Mouse (Mus musculus): Measurements from ENCODE around the gene Rab3a. TPM values are rescaled to one million over a fixed set of nuclear protein-coding genes. Genes with fewer than 3 reads are reported as not detected.

Gene Rab3a
- total and polyA plus RNA-seq, 3 experiments: 46.5 to 89.1 (median 48.0) TPM

DNA sequence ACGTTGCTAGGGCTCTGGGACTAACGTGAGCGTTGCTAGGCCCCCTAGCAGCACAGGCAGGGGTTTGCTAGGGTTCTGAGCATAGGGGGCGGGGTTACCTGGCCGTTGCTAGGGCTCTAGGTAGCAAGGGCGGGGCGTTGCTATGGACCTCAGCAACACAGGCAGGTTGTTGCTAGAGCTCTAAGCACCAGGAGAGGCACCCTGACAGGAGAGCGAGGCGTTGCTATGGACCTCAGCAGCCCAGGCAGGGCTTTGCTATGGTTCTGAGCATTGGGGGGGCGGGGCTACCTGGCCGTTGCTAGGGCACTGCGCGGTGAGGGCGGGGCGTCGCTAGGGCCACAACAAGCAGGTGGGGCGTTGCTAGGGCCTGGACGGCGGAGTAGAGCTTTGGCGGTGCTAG lies 38.2 kb downstream of the Rab3a start:
- 4% methylated on average over 20 of the region's 20 CpGs for WGBS
- Histone ChIP-seq H3K36me3 (ENCODE audit: control insufficient read depth, insufficient read depth, low read length) (no peaks in the 10 kb centered on the region), H3K27ac (peak overlapping the region; percentile 41; the same call in 1 of the 2 replicates), H3K4me1 (ENCODE audit: control insufficient read depth, insufficient read depth, low read length) (peaks cover 3% of the 10 kb centered on the region), H3K79me2 (replicated peaks; ENCODE audit: control insufficient read depth, insufficient read depth, low read length) (no peaks in the 10 kb centered on the region), H3K4me3 (peak overlapping the region; percentile 92), H3K27me3 (ENCODE audit: control insufficient read depth, insufficient read depth, low read length) (no peaks in the 10 kb centered on the region), H3K9ac (ENCODE audit: low read depth, low read length) (peak overlapping the region; percentile 9; the same call in 1 of the 2 replicates)
- DNase-seq: no peak
- intact Hi-C loops (cut with DNase I): loop anchor here (1.0 kb wide), 1 partner anchor 12 kb away; no protein-coding TSS in a partner anchor
- TF ChIP-seq EP300 (IDR thresholded peaks at IDR 0.05; ENCODE audit: insufficient read depth, low read depth, low read length) (no peak), POLR2A (IDR thresholded peaks at IDR 0.05; ENCODE audit: insufficient read depth, low read depth, low read length) (no peak)

- Histone ChIP-seq H3K79me2 (replicated peaks; ENCODE audit: control insufficient read depth, insufficient read depth, low read length) (no peaks in the 10 kb centered on the region), H3K4me3 (no peak overlapping the region), H3K4me1 (ENCODE audit: control insufficient read depth, insufficient read depth, low read length) (peaks cover 6% of the 10 kb centered on the region), H3K27ac (no peak overlapping the region), H3K27me3 (ENCODE audit: control insufficient read depth, insufficient read depth, low read length) (no peaks in the 10 kb centered on the region), H3K9ac (ENCODE audit: low read depth, low read length) (no peak overlapping the region), H3K36me3 (ENCODE audit: control insufficient read depth, insufficient read depth, low read length) (no peaks in the 10 kb centered on the region)
- 74% methylated on average over 2 of the region's 2 CpGs for WGBS
- DNase-seq: no peak
- TF ChIP-seq EP300 (IDR thresholded peaks at IDR 0.05; ENCODE audit: insufficient read depth, low read depth, low read length): no peak
- TF ChIP-seq POLR2A (IDR thresholded peaks at IDR 0.05; ENCODE audit: insufficient read depth, low read depth, low read length): no peak
- no peak for TF ChIP-seq CTCF (IDR thresholded peaks at IDR 0.05)
- intact Hi-C loops (cut with DNase I): no loop called here
Measured at GRCm38 (mm10) chr8:70794215-70794614, 39.7 kb downstream of the Rab3a start.

- H3K27ac ChIP-seq: no peak overlapping the region
- TF ChIP-seq POLR2A (IDR thresholded peaks at IDR 0.05; ENCODE audit: insufficient read depth, low read depth, low read length) (no peak), EP300 (IDR thresholded peaks at IDR 0.05; ENCODE audit: insufficient read depth, low read depth, low read length) (no peak), CTCF (IDR thresholded peaks at IDR 0.05) (peak; percentile 35)
- DNase-seq: no peak
- H3K4me3 ChIP-seq: no peak overlapping the region
- H3K27me3 ChIP-seq (ENCODE audit: control insufficient read depth, insufficient read depth, low read length): no peaks in the 10 kb centered on the region
- 89% methylated on average over 2 of the region's 2 CpGs for WGBS
- H3K4me1 ChIP-seq (ENCODE audit: control insufficient read depth, insufficient read depth, low read length): peaks cover 6% of the 10 kb centered on the region
- no peaks in the 10 kb centered on the region for H3K79me2 ChIP-seq (replicated peaks; ENCODE audit: control insufficient read depth, insufficient read depth, low read length)
- no peak overlapping the region for H3K9ac ChIP-seq (ENCODE audit: low read depth, low read length)
- no peaks in the 10 kb centered on the region for H3K36me3 ChIP-seq (ENCODE audit: control insufficient read depth, insufficient read depth, low read length)
- intact Hi-C loops (cut with DNase I): no loop called here
Measured at GRCm38 (mm10) chr8:70795370-70795769, 40.9 kb downstream of the Rab3a start.

DNA sequence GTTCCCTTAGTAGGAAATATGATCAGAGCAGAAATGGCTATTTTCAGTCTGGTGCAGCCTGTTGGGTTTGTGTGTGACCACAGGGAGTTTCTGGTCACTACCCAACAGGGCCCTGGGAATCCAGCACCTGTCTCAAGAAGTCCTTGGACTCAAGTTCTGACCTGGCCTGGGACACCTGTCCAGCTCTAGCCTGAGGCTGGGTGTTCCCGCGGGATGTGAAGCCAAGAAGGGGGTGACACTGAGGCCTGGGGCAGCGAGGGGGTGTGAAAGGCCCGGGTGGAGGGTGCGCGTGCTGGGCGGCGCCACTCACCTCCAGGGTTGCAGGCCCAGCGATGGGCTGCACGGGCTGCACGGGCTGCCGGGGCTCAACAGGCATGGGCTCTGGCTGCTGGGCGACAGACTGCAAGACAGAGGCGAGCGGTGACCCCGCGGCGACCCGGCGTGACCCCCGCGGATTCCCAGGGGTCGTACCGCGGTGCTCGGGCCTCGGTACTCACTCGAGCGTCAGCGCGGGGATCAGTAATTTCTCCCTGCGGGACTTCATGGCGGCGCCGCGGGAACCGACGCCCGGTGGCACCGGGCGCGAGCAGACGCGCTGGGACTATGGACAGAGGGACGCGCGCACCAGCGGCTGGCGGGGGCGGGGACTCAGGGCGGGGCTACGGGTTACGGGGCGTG lies 42.1 kb downstream of the Rab3a start:
- Histone ChIP-seq H3K27me3 (ENCODE audit: control insufficient read depth, insufficient read depth, low read length) (no peaks in the 10 kb centered on the region), H3K9ac (ENCODE audit: low read depth, low read length) (peak overlapping the region; percentile 73), H3K79me2 (replicated peaks; ENCODE audit: control insufficient read depth, insufficient read depth, low read length) (no peaks in the 10 kb centered on the region), H3K36me3 (ENCODE audit: control insufficient read depth, insufficient read depth, low read length) (no peaks in the 10 kb centered on the region), H3K4me1 (ENCODE audit: control insufficient read depth, insufficient read depth, low read length) (peaks cover 5% of the 10 kb centered on the region), H3K4me3 (peak overlapping the region; percentile 61), H3K27ac (peak overlapping the region; percentile 39; the same call in 1 of the 2 replicates)
- DNase-seq: no peak
- WGBS: 8% methylated on average over 54 of the region's 54 CpGs
- no peak for TF ChIP-seq EP300 (IDR thresholded peaks at IDR 0.05; ENCODE audit: insufficient read depth, low read depth, low read length)
- TF ChIP-seq CTCF (IDR thresholded peaks at IDR 0.05): no peak
- TF ChIP-seq POLR2A (IDR thresholded peaks at IDR 0.05; ENCODE audit: insufficient read depth, low read depth, low read length): 0 out of 2 replicates have a peak, but pooled peaks have one; percentile 21
- intact Hi-C loops (cut with DNase I): loop anchor here (2.0 kb wide), 1 partner anchor 20 kb away; the partner anchor contains the start of gene Pik3r2

- DNase-seq: peak; percentile 90 to 91
- no peak for TF ChIP-seq EP300 (IDR thresholded peaks at IDR 0.05; ENCODE audit: insufficient read depth, low read depth, low read length)
- TF ChIP-seq CTCF (IDR thresholded peaks at IDR 0.05): no peak
- TF ChIP-seq POLR2A (IDR thresholded peaks at IDR 0.05; ENCODE audit: insufficient read depth, low read depth, low read length): no peak
- Histone ChIP-seq H3K27me3 (ENCODE audit: control insufficient read depth, insufficient read depth, low read length) (no peaks in the 10 kb centered on the region), H3K36me3 (ENCODE audit: control insufficient read depth, insufficient read depth, low read length) (no peaks in the 10 kb centered on the region), H3K9ac (ENCODE audit: low read depth, low read length) (peak overlapping the region; percentile 64), H3K4me1 (ENCODE audit: control insufficient read depth, insufficient read depth, low read length) (peaks cover 3% of the 10 kb centered on the region; the same call in 1 of the 2 replicates), H3K79me2 (replicated peaks; ENCODE audit: control insufficient read depth, insufficient read depth, low read length) (no peaks in the 10 kb centered on the region), H3K4me3 (peak overlapping the region; percentile 61), H3K27ac (peak overlapping the region; percentile 9)
- 2% methylated on average over 53 of the region's 57 CpGs for WGBS
- intact Hi-C loops (cut with DNase I): loop anchor here (2.0 kb wide), 1 partner anchor 21 kb away; the partner anchor contains the start of gene Pik3r2
Measured at GRCm38 (mm10) chr8:70797081-70798070, 42.9 kb downstream of the Rab3a start.
